Mouse (Mus musculus): ENCODE measurements around the gene Olfr901. TPM values are rescaled to one million over a fixed set of nuclear protein-coding genes. Genes with fewer than 3 reads are reported as not detected.

The Olfr901 gene
- polyA plus RNA-seq, 1 experiment from 2014 or later, result not detected

- no peak for ATAC-seq
- Histone ChIP-seq H3K4me1 (replicated peaks; ENCODE audit: control insufficient read depth, insufficient read depth, low read length) (no peaks in the 10 kb centered on the region), H3K9me3 (ENCODE audit: control insufficient read depth) (no peaks in the 10 kb centered on the region), H3K36me3 (ENCODE audit: control insufficient read depth, insufficient read depth) (no peaks in the 10 kb centered on the region), H3K4me3 (ENCODE audit: low read depth, low read length) (no peak within 1 kb of the TSS), H3K9ac (ENCODE audit: low read depth, low read length) (no peak within 1 kb of the TSS), H3K4me2 (replicated peaks; ENCODE audit: low read depth) (no peak within 1 kb of the TSS), H3K27ac (ENCODE audit: low read depth, low read length) (no peak within 1 kb of the TSS), H3K27me3 (replicated peaks; ENCODE audit: control insufficient read depth, insufficient read depth, low read length) (no peaks in the 10 kb centered on the region)
- no peak for TF ChIP-seq CTCF (IDR thresholded peaks at IDR 0.05; ENCODE audit: low read depth)
These were observed 33.6 kb downstream of the Olfr901 start, which contains the start of gene Olfr904 for GRCm38 (mm10) chr9:38462844-38463243. Olfr904 (plus strand) TSS chr9:38463144.

DNA sequence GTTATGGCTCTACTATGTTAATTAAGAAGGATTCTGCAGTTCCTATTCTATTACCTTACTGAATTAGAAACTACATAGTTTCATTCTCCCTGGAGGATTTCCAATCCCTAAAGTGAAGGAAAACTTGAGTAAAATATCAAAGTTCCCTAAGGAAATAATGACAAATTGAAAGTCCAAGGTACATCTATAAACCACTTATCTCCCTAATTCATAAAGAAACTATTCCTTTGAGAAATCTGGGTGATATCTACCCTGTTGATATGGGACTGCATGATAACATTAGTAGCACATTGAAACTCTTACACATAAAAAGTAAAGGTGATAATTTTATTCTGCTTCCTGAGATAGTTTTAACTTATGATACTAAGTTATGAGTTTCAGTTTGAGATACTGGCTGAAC is 41.6 kb downstream of the Olfr901 start, which contains the start of gene Olfr905:
Gene Olfr905, plus strand, starts transcription at position 301 of the 400 bp plus-strand sequence.
- no peak within 1 kb of the TSS for H3K9ac ChIP-seq (ENCODE audit: low read depth, low read length)
- H3K27me3 ChIP-seq (replicated peaks; ENCODE audit: control insufficient read depth, insufficient read depth, low read length), result no peaks in the 10 kb centered on the region
- no peaks in the 10 kb centered on the region for H3K36me3 ChIP-seq (ENCODE audit: control insufficient read depth, insufficient read depth)
- H3K4me3 ChIP-seq (ENCODE audit: low read depth, low read length), result no peak within 1 kb of the TSS
- no peak for TF ChIP-seq CTCF (IDR thresholded peaks at IDR 0.05; ENCODE audit: low read depth)
- H3K4me1 ChIP-seq (replicated peaks; ENCODE audit: control insufficient read depth, insufficient read depth, low read length), result no peaks in the 10 kb centered on the region
- no peak within 1 kb of the TSS for H3K27ac ChIP-seq (ENCODE audit: low read depth, low read length)
- ATAC-seq, result no peak
- no peak within 1 kb of the TSS for H3K4me2 ChIP-seq (replicated peaks; ENCODE audit: low read depth)
- no peaks in the 10 kb centered on the region for H3K9me3 ChIP-seq (ENCODE audit: control insufficient read depth)

Other genes starting within 250 kb of the Olfr901 start
- gene Olfr891, start 248.6 kb upstream of the Olfr901 start, polyA plus RNA-seq (2015; fragmentation: Nextera tagmentation; extraction: Ambion mirVana), result not detected in 2 replicates
- gene Olfr893, start 221.1 kb upstream of the Olfr901 start, polyA plus RNA-seq (2015; fragmentation: Nextera tagmentation; extraction: Ambion mirVana), result not detected in 2 replicates
- gene Olfr894, start 211.4 kb upstream of the Olfr901 start, polyA plus RNA-seq (2015; fragmentation: Nextera tagmentation; extraction: Ambion mirVana), result not detected in 2 replicates
- not detected in 2 replicates for gene Olfr143, start 176.7 kb upstream of the Olfr901 start, polyA plus RNA-seq (2015; fragmentation: Nextera tagmentation; extraction: Ambion mirVana)
- gene Olfr895, start 161.6 kb upstream of the Olfr901 start, polyA plus RNA-seq (2015; fragmentation: Nextera tagmentation; extraction: Ambion mirVana), result not detected in 2 replicates
- gene Olfr896-ps1, start 138.3 kb upstream of the Olfr901 start, polyA plus RNA-seq (2015; fragmentation: Nextera tagmentation; extraction: Ambion mirVana), result not detected in 2 replicates
- gene Olfr25, start 100.4 kb upstream of the Olfr901 start, polyA plus RNA-seq (2015; fragmentation: Nextera tagmentation; extraction: Ambion mirVana), result not detected in 2 replicates
- not detected in 2 replicates for gene Olfr898, start 81.0 kb upstream of the Olfr901 start, polyA plus RNA-seq (2015; fragmentation: Nextera tagmentation; extraction: Ambion mirVana)
- not detected in 2 replicates for gene Olfr250, start 62.6 kb upstream of the Olfr901 start, polyA plus RNA-seq (2015; fragmentation: Nextera tagmentation; extraction: Ambion mirVana)
- gene Olfr251, start 52.4 kb upstream of the Olfr901 start, polyA plus RNA-seq (2015; fragmentation: Nextera tagmentation; extraction: Ambion mirVana), result not detected in 2 replicates
- not detected in 2 replicates for gene Olfr147, start 27.8 kb upstream of the Olfr901 start, polyA plus RNA-seq (2015; fragmentation: Nextera tagmentation; extraction: Ambion mirVana)
- gene Olfr902, start 18.2 kb downstream of the Olfr901 start, polyA plus RNA-seq (2015; fragmentation: Nextera tagmentation; extraction: Ambion mirVana), result not detected in 2 replicates
- gene Olfr904, start 33.7 kb downstream of the Olfr901 start, polyA plus RNA-seq (2015; fragmentation: Nextera tagmentation; extraction: Ambion mirVana), result not detected in 2 replicates
- gene Olfr905, start 41.7 kb downstream of the Olfr901 start, polyA plus RNA-seq (2015; fragmentation: Nextera tagmentation; extraction: Ambion mirVana), result not detected in 2 replicates
- not detected in 2 replicates for gene Olfr906, start 57.6 kb downstream of the Olfr901 start, polyA plus RNA-seq (2015; fragmentation: Nextera tagmentation; extraction: Ambion mirVana)
- gene Olfr907, start 66.3 kb downstream of the Olfr901 start, polyA plus RNA-seq (2015; fragmentation: Nextera tagmentation; extraction: Ambion mirVana), result not detected in 2 replicates
- gene Olfr911-ps1, start 92.1 kb downstream of the Olfr901 start, polyA plus RNA-seq (2015; fragmentation: Nextera tagmentation; extraction: Ambion mirVana), result not detected in 2 replicates
- gene Olfr910, start 108.4 kb downstream of the Olfr901 start, polyA plus RNA-seq (2015; fragmentation: Nextera tagmentation; extraction: Ambion mirVana), result not detected in 2 replicates
- gene Olfr912, start 150.7 kb downstream of the Olfr901 start, polyA plus RNA-seq (2015; fragmentation: Nextera tagmentation; extraction: Ambion mirVana), result not detected in 2 replicates
- not detected in 2 replicates for gene Olfr913, start 163.3 kb downstream of the Olfr901 start, polyA plus RNA-seq (2015; fragmentation: Nextera tagmentation; extraction: Ambion mirVana)
- gene Olfr914, start 175.6 kb downstream of the Olfr901 start, polyA plus RNA-seq (2015; fragmentation: Nextera tagmentation; extraction: Ambion mirVana), result not detected in 2 replicates
- gene Olfr916, start 230.4 kb downstream of the Olfr901 start, polyA plus RNA-seq (2015; fragmentation: Nextera tagmentation; extraction: Ambion mirVana), result not detected in 2 replicates
- not detected in 2 replicates for gene Olfr917, start 236.4 kb downstream of the Olfr901 start, polyA plus RNA-seq (2015; fragmentation: Nextera tagmentation; extraction: Ambion mirVana)
- gene Olfr918, start 245.1 kb downstream of the Olfr901 start, polyA plus RNA-seq (2015; fragmentation: Nextera tagmentation; extraction: Ambion mirVana), result not detected in 2 replicates